Mouse (Mus musculus) limb, embryonic 15.5 days (tissue): ENCODE measurements around the gene Hsf4. TPM values are rescaled to one million over a fixed set of nuclear protein-coding genes. Genes with fewer than 3 reads are reported as not detected.
A peak's percentile ranks its signal among the peaks of the same experiment; 100 is the strongest.

Experiments
- ATAC-seq: fragments of 200-750 bp; cut with Nextera tagmentation; 2 replicates; pipeline ENCODE4 v1.8.0; 2017; ENCODE audit warnings: low read depth, moderate TSS enrichment; ENCODE audit not compliant: insufficient number of reproducible peaks, low FRiP score, low TSS enrichment
- H3K27ac ChIP-seq: fragments of 300-500 bp; sonication (generic); 2 replicates; pipeline ENCODE4 v1.5.1; 2015; ENCODE audit warnings: moderate library complexity, mild to moderate bottlenecking, inconsistent platforms
- H3K27me3 ChIP-seq: fragments of 300-500 bp; sonication (generic); 2 replicates; pipeline ENCODE4 v1.6.1; 2015; ENCODE audit warnings: inconsistent platforms
- H3K36me3 ChIP-seq: fragments of 300-500 bp; sonication (generic); 2 replicates; pipeline ENCODE4 v1.6.1; 2015; ENCODE audit warnings: inconsistent platforms
- H3K4me1 ChIP-seq: fragments of 300-500 bp; sonication (generic); 2 replicates; pipeline ENCODE4 v1.6.1; 2015; ENCODE audit warnings: inconsistent platforms
- H3K4me2 ChIP-seq: fragments of 300-500 bp; sonication (generic); 2 replicates; pipeline ENCODE4 v1.6.1; 2015; ENCODE audit warnings: mild to moderate bottlenecking, inconsistent platforms
- H3K4me3 ChIP-seq: fragments of 300-500 bp; sonication (generic); 2 replicates; pipeline ENCODE4 v1.5.1; 2015; ENCODE audit warnings: mild to moderate bottlenecking, inconsistent platforms
- H3K9ac ChIP-seq: fragments of 300-500 bp; sonication (generic); 2 replicates; pipeline ENCODE4 v1.6.1; 2015; ENCODE audit warnings: inconsistent platforms
- H3K9me3 ChIP-seq: fragments of 300-500 bp; sonication (generic); 2 replicates; pipeline ENCODE4 v1.6.1; 2016; ENCODE audit warnings: inconsistent platforms
- WGBS: fragments of 180-500 bp; shearing (Covaris S2); methylation state at CpG from one replicate; pipeline ENCODE4 v1.1.7; 2015; 5-methylcytosine and 5-hydroxymethylcytosine counted together
- polyA plus RNA-seq: library from polyadenylated mRNA; unstranded; fragments of >200 nt; fragmentation: Nextera tagmentation; extraction: Ambion mirVana; gene quantifications from 2 replicates; pipeline ENCODE4 v1.2.1, GENCODE M21; 2015

Gene Hsf4
- polyA plus RNA-seq, 1 experiment from 2014 or later, result 0.33 TPM

DNA sequence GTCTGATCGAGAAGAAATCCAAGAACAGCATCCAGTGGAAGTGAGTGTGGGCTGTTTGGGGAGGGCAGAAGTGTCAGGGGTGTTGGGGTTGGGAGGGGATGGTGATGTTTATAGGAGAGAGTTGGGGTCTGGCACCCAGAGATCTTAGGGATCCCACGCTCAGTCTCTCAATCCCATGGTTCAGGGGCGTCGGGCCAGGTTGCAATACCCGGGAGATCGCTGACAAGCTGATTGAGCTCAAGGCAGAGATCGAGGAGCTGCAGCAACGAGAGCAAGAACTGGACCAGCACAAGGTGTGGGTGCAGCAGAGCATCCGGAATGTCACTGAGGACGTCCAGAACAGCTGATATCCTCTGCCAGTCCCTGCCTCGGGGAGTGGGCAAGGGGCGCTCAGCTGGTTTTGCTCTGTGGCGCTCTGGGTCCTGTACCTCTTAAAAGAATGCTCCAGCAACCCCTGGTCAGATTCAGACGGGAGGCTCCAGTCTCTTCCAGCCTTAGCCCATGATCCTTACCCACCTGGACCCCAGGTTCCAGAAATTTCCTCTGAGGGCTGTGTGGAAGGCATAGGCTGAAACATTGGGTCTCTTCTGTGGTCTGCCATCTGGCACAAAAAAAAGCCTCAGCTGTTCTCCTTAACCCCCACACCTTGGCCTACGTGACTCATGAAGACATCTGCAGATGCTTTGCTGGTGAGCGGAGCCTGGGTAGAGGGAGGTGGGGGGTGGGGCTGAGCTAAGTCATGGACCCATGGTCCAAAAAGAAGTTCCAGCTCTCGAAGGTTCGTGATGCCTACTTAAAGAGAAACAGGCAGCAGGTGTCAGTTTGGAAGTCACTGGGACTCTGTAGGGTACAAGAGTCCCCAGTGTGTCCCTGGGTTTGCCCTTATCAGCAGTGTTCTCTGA lies 29.0 kb downstream of the Hsf4 start:
- WGBS, result 56% methylated on average over 18 of the region's 18 CpGs

DNA sequence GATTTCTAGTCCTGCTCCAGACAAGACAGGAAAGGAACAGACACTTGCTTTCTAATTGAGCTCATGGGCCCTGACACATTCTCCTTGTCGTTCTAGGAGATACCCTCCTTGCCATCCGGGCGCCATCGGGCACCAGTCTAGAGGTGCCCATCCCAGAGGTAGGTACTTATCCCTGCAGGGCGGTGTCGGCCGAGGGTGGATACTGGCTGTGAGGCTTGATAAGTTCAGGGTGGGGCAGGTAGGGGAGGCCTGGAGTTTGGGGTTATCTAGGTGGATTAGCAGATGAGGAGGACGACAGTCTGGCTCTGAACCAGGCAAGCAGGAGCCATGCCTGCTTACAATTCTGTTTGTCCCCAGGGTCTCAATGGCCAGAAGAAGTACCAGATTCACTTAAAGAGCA lies 30.4 kb downstream of the Hsf4 start:
- H3K9me3 ChIP-seq, result no peaks in the 10 kb centered on the region
- no peak overlapping the region for H3K9ac ChIP-seq
- H3K27me3 ChIP-seq, result no peaks in the 10 kb centered on the region
- peaks cover 44% of the 10 kb centered on the region for H3K36me3 ChIP-seq
- 94% methylated on average over 8 of the region's 8 CpGs for WGBS
- H3K27ac ChIP-seq, result no peak overlapping the region
- H3K4me1 ChIP-seq, result peaks cover 35% of the 10 kb centered on the region
- H3K4me3 ChIP-seq, result no peak overlapping the region
- no peak overlapping the region for H3K4me2 ChIP-seq
- ATAC-seq, result no peak

More for the DNA sequence above, 29.0 kb downstream of the Hsf4 start:
- H3K27ac ChIP-seq, result 0 out of 2 replicates have a peak overlapping the region, but pooled peaks have one; percentile 77
- no peaks in the 10 kb centered on the region for H3K9me3 ChIP-seq
- peaks cover 37% of the 10 kb centered on the region for H3K36me3 ChIP-seq
- peak overlapping the region; percentile 95 for H3K9ac ChIP-seq
- ATAC-seq, result no peak
- peak overlapping the region; percentile 84 for H3K4me2 ChIP-seq
- H3K27me3 ChIP-seq, result no peaks in the 10 kb centered on the region
- H3K4me3 ChIP-seq, result peak overlapping the region; percentile 96
- peaks cover 23% of the 10 kb centered on the region for H3K4me1 ChIP-seq

DNA sequence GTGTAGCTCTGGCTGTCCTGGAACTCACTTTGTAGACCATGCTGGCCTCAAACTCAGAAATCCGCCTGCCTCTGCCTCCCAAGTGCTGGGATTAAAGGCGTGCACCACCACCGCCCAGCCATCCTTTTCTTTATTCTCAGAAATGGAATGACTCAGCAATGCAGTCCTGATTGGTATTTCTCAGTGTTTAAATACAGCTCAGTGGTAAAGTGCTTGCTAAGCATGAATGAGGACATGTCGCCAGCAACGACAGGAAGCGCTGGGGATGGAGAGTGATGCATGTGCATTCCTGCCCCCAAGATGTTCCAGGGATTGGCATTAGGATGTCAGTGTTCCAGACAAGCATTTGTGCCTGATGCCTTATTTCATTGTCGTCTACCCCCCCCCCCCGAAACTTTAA lies 33.8 kb downstream of the Hsf4 start:
- Histone ChIP-seq H3K27ac (no peak overlapping the region), H3K9ac (no peak overlapping the region), H3K4me2 (no peak overlapping the region), H3K4me1 (peaks cover 40% of the 10 kb centered on the region), H3K36me3 (peaks cover 57% of the 10 kb centered on the region), H3K4me3 (no peak overlapping the region), H3K9me3 (no peaks in the 10 kb centered on the region), H3K27me3 (no peaks in the 10 kb centered on the region)
- ATAC-seq, result no peak
- 83% methylated on average over 8 of the region's 8 CpGs for whole genome bisulfite sequencing

DNA sequence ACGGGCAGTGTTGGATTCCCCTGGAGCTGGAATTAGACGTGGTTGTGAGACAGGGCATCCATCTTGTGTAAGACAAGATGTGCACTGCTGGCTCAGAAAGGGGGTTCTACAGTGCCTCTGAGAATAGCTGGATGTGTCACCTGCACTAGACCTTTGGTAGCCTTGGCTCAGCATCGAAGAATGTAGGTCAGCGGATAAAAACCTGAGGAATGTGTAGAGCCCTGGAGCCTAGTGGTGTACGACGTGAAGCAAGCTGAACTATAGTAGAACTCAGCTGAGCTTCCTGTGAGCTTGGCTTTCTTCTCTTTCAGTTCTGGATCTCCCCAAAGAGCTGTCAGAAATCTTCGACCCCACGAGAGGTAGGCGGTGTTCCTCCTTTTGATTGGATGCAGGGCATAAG lies 34.3 kb downstream of the Hsf4 start:
- ATAC-seq, result no peak
- Histone ChIP-seq H3K27me3 (no peaks in the 10 kb centered on the region), H3K9ac (no peak overlapping the region), H3K4me1 (peaks cover 35% of the 10 kb centered on the region), H3K27ac (peak overlapping the region; percentile 66), H3K9me3 (no peaks in the 10 kb centered on the region), H3K36me3 (peaks cover 62% of the 10 kb centered on the region), H3K4me3 (no peak overlapping the region), H3K4me2 (no peak overlapping the region)
- 74% methylated on average over 9 of the region's 9 CpGs for WGBS

DNA sequence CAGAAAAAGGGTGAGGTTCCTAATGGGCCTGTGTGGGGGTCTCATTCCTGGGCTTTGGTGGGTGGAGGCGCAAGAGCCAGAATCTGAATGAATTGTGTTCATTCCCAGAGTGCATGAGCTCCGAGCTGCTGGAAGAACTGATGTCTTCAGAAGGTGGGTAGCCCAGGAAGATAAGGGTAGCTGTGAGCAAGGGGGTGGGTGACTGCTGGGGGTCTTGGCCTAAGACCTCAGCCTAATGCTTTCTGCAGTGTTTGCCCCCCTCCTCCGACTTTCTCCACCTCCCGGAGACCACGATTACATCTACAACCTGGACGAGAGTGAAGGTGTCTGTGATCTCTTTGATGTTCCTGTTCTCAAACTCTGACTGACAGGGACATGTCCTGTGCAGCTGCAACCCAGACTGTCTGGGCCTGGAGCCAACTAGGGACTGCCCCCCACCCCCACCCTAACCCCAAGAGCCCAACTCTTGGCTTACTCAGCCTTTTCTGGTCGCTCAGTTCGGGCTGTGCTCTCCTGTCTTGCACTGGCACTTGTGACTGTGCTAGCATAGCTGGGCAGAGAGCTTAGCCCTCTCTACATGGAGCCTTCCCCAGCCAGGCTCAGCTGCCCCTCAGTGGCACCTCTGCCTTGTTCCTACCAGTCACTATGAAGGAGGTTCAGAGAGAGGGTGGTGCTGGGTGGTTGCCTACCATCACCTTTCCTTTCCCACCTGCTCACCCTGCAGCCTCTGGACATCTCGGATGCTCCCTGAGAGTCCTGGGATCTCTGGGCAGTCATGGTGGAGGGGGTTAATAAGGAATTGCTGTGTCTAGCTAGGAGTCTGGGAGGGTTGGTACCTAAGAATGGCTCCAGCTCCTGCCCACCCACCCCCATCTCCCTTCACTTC lies 35.0 kb downstream of the Hsf4 start:
- peaks cover 33% of the 10 kb centered on the region for H3K4me1 ChIP-seq
- no peak overlapping the region for H3K9ac ChIP-seq
- H3K9me3 ChIP-seq, result no peaks in the 10 kb centered on the region
- peaks cover 68% of the 10 kb centered on the region for H3K36me3 ChIP-seq
- no peaks in the 10 kb centered on the region for H3K27me3 ChIP-seq
- no peak for ATAC-seq
- no peak overlapping the region for H3K4me3 ChIP-seq
- WGBS, result 48% methylated on average over 9 of the region's 9 CpGs
- no peak overlapping the region for H3K4me2 ChIP-seq
- peak overlapping the region; percentile 66 for H3K27ac ChIP-seq

DNA sequence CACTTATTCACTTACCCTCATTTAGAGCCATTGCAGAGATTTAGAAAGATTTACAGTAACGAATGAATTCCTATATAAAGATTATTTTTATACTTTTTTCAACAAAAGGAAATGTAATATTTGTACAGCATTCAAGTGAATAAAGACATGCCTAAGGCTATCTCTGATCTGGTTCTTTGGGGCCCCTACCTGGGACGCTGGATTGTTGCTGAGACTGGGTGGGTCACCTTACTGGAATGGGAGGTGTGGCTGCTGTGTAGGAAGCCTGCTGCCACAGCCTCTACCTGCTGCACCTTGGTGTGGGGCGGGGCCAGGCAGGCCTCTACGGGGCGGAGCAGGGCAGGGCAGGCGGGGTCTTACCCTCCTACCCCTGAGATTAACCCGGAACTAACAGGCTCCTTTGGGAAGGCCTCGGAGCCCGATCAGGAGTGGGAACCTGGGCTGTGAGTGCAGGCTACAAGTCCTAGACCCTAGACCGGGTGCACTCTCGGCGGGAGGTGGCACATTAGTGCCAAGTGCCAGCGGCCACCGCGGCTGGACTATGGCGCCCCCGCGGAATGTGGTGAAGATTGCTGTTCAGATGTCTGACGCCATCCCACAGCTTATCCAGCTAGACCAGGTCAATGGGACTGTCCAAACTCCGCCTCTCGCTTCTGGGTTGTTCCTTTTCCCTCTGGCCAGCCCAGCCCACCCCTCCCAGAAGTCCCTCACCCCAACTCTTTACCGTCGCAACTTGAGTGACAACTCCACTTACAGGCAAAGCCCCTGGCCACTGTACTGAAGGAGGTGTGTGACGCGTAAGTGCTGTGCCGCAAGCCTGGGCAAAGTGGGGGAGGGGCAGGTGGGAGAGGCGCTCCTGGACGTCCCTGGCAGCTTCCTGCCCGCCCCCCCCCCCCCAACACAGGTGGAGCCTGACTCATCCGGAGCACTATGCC lies 35.9 kb downstream of the Hsf4 start, which contains the start of gene Elmo3:
Elmo3 (plus strand) TSS at position 391 of the 935 bp plus-strand sequence.
- Histone ChIP-seq H3K4me1 (peaks cover 28% of the 10 kb centered on the region), H3K27ac (peak within 1 kb of the TSS; percentile 83), H3K9ac (peak within 1 kb of the TSS; percentile 42), H3K4me2 (peak within 1 kb of the TSS; percentile 75), H3K36me3 (peaks cover 66% of the 10 kb centered on the region), H3K4me3 (peak within 1 kb of the TSS; percentile 38), H3K27me3 (no peaks in the 10 kb centered on the region), H3K9me3 (no peaks in the 10 kb centered on the region)
- peak; percentile 64 for ATAC-seq
- 6% methylated on average over 27 of the region's 30 CpGs for WGBS

DNA sequence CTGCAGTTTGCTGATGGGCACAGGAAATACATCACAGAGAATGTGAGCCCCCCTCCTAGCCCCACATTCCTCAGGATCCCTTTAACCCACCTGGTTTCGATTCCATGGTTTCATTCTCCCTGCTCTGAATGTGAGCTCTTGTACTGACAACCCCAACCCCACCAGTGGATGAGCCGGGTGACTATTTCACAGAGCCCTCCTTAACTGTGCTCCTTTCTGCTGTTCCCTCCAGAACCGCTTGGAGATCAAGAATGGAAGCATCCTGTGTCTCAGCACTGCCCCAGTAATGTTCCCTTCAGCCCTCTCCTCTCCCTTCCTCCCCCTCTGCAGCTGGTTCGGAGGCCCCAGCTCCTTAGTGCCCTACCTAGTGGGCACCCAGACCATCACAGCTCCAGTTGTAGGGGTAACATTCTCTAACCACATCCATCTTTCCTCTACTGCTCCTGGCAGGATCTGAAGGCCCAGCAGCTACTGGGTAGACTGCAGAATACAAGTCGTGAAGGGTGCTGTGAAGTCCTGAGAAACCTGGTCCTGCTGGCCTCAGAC lies 36.6 kb downstream of the Hsf4 start:
- H3K27ac ChIP-seq, result peak overlapping the region; percentile 83
- no peaks in the 10 kb centered on the region for H3K27me3 ChIP-seq
- peak overlapping the region; percentile 38 for H3K4me3 ChIP-seq
- peaks cover 64% of the 10 kb centered on the region for H3K36me3 ChIP-seq
- no peak; the same call in 1 of the 2 replicates for ATAC-seq
- no peaks in the 10 kb centered on the region for H3K9me3 ChIP-seq
- peak overlapping the region; percentile 75 for H3K4me2 ChIP-seq
- 34% methylated on average over 5 of the region's 5 CpGs for WGBS
- H3K4me1 ChIP-seq, result peaks cover 28% of the 10 kb centered on the region
- H3K9ac ChIP-seq, result peak overlapping the region; percentile 42; the same call in 1 of the 2 replicates

DNA sequence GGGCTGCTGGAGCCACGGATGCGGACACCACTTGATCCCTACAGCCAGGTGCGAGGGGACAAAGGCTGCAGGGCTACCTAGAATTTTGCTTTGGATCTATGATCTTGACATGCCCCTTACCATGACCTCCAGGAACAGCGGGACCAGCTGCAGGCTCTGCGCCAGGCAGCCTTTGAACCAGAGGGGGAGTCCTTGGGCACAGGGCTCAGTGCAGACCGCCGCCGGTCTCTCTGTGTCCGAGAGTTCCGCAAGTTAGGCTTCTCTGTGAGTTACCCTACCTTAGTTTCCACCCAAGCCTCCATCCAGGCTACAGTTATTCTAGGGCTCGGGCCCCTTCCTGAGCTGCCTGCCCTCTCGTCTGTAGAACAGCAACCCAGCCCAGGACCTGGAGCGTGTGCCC lies 38.1 kb downstream of the Hsf4 start:
- Histone ChIP-seq H3K4me2 (no peak overlapping the region), H3K9ac (no peak overlapping the region), H3K4me1 (peaks cover 28% of the 10 kb centered on the region), H3K4me3 (no peak overlapping the region), H3K9me3 (no peaks in the 10 kb centered on the region), H3K27me3 (no peaks in the 10 kb centered on the region), H3K36me3 (peaks cover 66% of the 10 kb centered on the region), H3K27ac (no peak overlapping the region)
- 94% methylated on average over 13 of the region's 13 CpGs for WGBS
- no peak for ATAC-seq

DNA sequence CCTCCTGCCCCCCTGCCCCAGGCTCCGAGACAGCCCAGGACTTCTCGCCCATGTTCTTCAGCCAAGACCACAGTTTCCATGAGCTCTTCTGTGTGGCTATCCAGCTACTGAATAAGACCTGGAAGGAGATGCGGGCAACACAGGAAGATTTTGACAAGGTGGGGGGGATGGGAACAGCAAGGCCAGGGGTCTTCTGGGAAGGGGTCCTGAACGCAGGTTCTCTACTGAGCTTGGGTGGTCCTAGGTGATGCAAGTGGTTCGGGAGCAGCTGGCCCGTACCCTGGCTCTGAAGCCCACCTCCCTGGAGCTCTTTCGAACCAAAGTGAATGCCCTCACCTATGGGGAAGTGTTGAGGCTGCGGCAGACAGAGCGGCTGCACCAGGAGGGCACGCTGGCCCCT lies 38.8 kb downstream of the Hsf4 start:
- 92% methylated on average over 10 of the region's 10 CpGs for WGBS
- ATAC-seq, result no peak
- H3K4me1 ChIP-seq, result peaks cover 28% of the 10 kb centered on the region
- H3K27me3 ChIP-seq, result no peaks in the 10 kb centered on the region
- peaks cover 68% of the 10 kb centered on the region for H3K36me3 ChIP-seq
- H3K4me3 ChIP-seq, result no peak overlapping the region
- H3K9ac ChIP-seq, result no peak overlapping the region
- H3K27ac ChIP-seq, result no peak overlapping the region
- H3K9me3 ChIP-seq, result no peaks in the 10 kb centered on the region
- no peak overlapping the region for H3K4me2 ChIP-seq

DNA sequence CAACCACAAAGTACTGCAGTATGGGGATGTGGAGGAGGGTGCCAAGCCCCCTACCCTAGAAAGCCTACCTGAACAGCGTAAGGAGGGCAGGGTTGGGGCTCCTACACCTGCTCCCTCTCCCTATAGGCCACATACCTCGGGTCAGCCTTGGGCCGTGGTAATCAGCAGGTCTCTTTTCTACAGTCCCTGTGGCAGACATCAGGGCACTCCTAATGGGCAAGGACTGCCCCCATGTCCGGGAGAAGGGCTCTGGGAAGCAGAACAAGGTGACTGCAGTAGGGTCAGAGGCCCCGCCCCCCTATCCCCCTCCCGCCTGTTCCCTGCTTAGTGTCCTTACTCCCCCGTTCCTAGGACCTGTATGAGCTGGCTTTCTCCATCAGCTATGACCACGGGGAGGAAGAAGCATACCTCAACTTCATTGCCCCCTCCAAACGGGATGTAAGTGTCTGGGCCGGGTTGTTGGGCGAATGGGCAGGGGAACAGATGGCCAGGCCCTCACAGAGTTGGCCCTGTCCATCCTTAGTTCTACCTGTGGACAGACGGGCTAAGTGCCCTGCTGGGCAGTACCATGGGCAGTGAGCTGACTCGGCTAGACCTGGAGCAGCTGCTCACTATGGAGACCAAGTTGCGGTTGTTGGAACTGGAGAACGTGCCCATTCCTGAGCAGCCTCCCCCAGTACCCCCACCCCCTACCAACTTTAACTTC lies 39.7 kb downstream of the Hsf4 start:
- H3K4me1 ChIP-seq, result peaks cover 22% of the 10 kb centered on the region
- H3K4me3 ChIP-seq, result no peak overlapping the region
- 76% methylated on average over 15 of the region's 15 CpGs for WGBS
- no peak overlapping the region for H3K4me2 ChIP-seq
- H3K9me3 ChIP-seq, result no peaks in the 10 kb centered on the region
- H3K27me3 ChIP-seq, result no peaks in the 10 kb centered on the region
- H3K9ac ChIP-seq, result no peak overlapping the region
- H3K36me3 ChIP-seq, result peaks cover 73% of the 10 kb centered on the region
- H3K27ac ChIP-seq, result no peak overlapping the region
- no peak for ATAC-seq
